Mouse (Mus musculus) layer of hippocampus, adult 9-10 months (tissue): ENCODE results near the gene Rbm20.
A peak's percentile ranks its signal among the peaks of the same experiment; 100 is the strongest.

Source experiments
- DNase-seq: peaks from one replicate; pipeline ENCODE4 v3.0.0; 2022; ENCODE audit warnings: low spot score

Gene Rbm20

DNA sequence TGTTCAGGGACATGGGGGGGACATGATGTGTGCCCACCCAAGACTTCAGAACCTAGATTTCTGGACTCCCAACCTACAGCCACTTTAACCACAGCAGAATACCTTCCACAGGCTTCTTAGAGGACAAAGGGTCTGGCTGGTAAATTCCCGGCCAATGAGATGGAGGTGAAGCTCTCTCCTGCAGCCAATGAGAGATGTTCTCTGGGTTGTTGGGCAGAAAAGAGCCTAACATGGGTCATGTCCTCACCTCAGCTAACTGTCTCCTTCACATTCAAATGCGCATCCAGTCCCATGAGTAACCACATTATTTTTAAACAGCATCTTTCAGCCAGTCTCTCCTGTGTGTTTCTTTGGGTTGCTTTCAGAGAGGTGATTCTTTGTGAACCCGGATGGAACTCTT lies 5.7 kb upstream of the Rbm20 start:
- DNase-seq, result no peak

DNA sequence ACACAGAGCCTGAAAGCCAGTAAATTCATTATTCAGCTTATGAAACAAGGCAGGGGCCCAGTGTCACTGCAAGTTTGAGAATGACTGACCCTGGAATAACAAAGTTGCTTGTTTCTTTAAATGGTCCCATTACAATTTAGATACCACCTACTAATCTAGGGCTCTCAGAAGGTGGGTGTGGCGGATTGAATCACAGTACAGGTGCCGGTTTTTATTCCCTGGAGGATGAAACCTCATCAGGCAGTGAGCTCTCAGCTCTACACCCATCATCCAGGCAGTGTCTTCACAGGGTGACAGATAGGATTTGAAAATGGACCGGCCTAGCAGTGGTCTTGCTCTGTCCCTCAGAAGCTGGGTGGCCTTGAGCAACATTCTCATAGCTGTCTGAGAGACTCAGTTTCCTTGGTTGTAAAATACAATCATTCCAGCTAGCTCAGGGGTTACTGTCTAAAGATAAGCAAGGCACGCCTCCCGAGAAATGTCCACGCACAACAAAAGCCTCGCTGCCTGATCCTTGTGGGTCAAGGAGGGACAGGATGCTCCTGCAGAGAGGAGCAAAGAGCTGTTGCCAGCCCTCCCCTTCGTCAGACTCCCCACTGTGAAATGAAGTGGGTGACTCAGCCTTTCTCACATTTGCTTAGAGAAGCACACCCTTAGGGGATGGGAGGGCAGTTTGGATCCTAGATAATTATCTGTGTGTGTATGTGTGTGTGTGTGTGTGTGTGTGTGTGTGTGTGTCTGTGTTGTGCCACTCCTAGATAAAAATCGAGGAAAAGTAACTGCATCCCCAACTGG lies 2.8 kb upstream of the Rbm20 start:
- no peak for DNase-seq

DNA sequence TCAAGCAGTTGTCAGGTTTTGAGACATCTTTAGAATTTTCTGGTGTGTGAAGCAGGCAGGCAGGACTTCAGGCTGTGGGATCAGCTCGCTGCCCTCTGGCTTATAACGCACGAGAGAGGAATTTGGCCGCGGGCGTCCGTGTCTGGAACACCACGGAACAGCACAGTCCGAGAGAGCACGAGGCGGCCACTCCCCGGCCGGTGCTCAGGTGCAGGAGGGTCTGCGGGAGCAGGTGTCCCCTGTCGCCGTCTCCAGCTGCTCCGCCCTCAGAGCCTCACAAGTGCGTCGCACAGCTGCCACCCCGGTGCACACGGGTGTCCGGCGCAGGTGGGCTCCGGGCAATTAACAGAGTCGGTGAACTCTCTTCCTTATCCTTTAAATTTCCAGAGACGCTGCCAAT lies 878 bp upstream of the Rbm20 start:
- DNase-seq, result no peak

DNA sequence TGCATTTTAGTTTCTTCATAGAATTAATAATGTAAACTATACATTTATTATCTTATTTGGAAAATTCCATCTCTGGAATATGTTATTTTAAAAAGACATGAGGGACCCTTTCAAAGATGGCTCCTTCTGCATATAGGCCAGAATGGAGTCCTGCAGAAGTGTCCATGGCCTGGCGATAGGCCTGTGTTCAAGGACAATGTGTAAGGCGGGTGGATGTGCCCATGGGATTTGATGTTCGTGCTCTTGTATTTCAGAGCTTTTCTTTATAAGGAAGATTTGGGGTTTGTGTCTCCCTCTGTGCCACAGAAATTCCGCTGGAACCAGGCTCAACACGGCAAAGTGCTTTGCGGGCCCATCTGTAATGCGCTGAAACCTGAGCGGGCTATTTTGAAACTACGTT lies 2.1 kb downstream of the Rbm20 start:
- DNase-seq, result no peak

DNA sequence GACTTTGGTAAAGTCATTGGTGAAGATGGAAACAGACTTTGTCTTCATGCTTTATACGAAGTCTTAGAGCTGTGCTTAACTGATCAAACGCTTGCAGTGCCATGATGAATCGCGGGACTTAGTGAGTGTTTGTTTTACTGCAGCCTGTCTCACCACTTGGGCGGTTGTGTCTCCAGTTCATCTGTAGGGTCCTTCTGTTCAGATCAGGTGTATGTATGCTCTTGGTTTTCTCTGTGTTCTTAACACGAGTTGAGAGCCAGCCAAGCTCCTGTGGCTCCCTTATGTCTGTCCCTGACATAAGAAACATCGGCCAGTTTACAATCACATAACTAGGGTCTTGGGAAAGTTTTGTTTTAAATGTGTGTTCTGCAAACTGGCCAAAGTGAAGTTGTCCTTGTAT lies 2.9 kb downstream of the Rbm20 start:
- DNase-seq, result no peak

DNA sequence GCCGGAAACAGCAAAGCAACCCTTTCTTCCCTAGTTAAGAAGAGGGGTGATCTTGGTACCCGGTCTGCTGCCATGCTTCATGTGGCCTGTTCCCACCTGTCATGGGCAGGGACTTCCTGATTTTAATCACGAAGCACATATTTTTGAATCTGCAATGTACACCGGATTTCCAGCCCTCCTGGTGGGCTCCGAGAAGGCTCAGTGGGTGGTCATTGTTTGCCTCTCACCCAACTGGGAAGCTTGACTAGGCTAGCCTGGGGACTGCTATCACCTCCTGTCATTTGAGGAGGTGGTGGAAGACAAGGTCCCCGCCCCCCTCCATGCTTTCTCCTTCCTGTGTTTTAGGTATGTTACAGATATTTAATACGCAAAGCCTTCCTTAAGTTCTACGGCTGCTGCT lies 5.3 kb downstream of the Rbm20 start:
- DNase-seq, result no peak

DNA sequence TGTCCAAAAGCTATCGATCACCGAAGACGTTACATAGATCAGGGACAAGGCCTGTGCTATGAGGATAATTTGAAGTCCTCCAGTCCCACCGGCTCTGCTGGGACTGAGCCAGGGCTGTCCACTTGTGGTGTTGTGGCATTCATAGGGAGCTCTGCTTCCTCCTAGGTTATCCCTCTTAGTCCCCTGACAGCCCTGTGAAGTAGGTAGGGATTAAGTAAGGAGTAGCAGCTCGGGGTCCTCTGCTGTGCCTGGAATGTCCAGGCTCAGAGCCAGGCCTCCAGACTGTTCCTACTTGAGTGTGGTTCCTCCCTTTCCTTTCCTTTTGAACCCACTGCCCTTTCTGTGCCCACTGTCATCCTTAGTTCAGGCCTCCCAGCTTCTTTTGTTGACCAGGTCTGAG lies 10.5 kb downstream of the Rbm20 start:
- no peak for DNase-seq

DNA sequence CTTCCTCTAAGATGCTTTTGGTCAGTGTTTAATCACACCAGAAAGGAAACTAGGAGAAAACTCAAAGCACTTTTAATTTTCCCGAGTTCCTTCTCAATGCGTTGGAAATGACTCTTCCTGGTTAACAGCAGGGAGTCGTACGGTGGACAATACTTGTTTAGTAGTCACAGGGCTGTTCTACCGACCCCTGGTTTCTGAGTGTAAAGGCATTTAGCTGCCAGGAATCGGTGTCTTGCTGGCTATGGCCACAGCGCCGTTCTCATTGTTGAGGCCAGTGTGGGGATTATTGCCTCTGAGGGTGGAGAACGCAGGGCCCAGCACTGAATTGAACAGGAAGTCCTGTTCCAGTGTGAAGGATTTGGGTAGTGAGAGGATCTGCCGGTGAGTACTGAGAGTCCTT lies 13.7 kb downstream of the Rbm20 start:
- DNase-seq, result no peak

DNA sequence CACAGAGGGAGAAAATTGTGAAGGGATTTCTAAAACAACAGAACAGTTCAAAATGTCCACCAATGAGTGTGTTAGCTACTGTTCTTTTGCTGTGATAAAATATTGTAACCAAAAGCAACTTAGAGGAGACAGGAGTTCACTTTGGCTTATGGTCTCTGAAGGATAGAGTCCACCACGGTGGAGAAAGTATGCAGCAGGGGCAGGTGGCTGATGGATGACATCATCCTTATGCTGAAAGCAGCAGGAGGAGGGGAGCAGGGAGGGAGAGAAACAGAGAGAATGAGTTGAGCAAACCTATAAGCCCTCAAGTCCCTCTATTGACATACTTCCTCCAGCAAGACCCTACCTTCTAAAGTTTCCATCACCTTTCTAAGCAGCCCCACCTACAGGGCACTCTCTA lies 16.9 kb downstream of the Rbm20 start:
- DNase-seq, result no peak

DNA sequence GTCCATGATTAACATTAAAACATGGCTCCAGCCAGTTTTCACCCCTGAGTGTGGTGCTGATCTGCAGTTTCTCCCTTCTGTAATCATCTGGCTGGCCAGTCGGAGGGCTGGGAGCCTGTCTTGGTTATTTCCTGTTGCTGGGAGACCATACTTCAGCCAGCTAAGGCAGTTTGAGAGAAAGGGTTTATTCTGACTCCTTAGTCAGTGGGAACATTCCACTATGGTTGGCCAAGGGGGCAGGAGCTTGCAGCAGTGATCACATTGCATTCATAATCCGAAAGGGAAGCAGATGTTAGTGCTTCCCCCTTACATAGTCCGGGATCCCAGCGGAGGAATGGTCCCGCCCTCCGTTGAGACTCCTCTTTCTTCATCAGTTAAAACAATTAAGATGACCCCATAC lies 19.0 kb downstream of the Rbm20 start:
- no peak for DNase-seq

DNA sequence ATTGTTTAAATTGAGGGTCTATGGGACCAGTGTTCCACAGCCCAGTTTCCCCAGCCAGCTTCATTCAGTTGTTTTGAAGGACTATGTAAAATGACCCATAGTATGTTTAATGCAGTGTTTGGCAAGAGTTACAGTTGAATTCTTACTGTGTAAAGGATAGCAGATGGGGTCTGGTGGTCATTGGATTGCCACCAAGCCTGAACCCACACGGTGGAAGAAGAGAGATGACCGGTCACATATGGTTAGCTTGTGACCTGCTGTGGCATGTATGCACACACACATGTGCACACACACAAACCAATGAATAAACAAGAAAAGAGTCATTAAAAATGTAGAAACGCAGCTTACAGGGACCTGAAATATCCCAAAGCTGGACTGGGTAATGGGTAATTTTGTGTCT lies 19.5 kb downstream of the Rbm20 start:
- no peak for DNase-seq

DNA sequence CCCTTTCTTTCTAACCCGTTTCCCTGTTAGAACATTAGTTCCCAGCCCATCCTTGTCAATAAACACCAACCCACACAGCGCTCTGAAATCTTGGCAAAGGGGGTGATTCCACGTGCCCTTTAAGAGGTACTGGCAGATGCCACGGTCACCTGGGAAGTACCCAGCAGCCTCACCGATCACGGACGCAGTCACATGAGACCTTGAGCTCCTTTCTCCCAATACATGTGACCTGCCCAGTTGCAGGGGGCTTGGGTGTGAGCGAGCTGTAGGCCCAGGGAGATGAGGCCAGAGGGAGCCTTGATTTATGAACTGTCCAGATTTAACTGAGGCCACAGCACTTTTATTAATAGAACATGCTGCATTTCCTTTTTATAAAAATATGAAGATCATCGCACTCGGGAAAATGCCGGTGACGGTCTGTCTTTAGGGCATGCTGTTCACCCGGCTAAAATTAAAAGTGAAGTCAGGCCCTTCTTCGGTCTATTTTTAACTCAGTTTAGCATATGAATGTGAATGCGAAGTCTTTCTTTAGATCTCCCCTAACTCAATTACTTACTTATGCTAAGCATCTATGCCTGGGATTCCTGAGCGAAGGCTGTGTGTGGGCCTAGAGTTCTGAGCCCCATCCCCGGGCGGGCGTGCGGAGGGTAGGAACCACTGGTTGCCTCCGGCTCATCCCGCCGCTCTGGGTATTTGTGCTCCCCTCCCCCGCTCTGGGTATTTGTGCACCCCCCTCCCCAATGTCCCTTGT lies 20.4 kb downstream of the Rbm20 start:
- no peak for DNase-seq

DNA sequence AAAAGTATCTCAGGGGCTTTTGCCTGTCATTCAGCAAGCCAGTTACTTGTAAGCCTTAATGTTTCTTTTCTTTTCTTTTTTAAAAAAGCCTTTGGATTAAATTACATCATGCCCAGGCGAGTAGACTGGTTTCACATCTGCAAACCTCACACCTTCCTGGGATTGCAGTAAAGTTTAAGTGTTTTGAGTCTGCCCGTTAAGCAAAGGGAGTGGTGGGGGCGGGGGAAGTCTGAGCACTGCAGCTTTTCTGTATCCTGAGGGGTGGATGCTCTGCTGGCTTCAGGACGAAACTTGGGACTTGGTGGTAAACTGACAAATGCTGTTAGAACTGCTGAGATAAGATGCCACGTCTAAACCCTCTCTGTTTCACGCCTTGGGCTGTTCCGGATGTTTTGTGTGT lies 22.6 kb downstream of the Rbm20 start:
- DNase-seq, result no peak

DNA sequence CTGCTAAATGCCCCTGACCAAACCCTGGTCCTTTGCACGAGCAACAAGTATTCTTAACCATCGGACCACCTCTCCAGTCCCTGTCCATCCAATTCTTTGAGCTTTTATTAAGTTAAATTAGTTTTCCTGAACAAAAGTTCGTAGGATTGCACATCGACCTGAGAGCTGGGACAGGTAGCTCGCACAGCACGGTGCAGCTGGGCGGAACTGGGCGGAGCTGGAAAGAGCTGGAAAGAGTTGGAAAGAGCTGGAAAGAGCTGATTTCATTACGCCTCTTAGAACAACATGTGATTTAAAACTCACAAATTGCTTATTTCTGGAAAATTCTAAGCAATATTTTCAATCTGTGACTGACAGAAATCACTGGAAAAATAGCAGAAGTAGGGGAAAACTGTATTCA lies 24.3 kb downstream of the Rbm20 start:
- no peak for DNase-seq

DNA sequence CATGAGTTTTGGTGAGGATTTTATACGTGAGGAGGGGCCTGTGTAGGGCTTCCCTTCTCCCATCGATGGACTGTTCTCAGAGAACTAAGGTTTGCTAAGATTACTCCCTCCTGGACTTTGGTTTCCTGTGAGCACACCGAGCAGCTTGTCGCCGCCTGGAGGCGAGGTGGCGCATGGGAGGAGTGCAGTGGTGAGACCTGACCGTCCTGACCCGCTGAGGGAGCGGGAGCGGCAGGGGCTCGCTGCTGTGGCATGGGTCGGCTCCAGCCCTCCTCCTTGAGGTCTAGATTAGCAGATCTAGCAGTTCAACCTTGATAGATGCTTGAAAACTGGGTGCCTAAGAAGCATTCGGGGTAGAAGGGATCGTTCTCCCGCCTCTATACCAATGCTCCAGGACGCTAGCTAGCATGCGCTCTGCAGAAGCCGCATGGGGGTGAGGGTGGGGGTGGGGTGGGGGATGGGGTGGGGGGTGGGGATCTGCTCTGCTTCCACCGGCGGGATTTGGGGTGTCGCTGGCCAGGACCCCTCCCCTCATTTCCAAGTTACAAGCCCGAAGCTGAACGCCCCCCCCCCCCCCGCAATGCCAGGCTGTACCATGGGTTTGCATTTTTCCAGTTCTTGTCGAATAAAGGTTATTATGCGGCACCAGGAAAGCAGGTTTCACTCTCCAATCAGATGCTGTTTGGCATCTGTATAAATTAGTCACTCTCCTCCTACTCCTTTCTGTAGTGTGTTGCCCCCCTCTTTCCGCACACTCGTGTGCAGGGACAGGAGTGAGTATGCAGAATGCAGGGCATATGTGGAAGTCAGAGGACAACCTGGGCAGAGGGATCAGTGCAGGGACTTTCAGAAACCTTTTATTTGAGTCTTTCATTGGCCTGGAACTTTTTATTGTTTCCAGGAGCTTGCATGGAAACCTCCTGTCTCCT lies 28.1 kb downstream of the Rbm20 start:
- DNase-seq, result peak; percentile 36

DNA sequence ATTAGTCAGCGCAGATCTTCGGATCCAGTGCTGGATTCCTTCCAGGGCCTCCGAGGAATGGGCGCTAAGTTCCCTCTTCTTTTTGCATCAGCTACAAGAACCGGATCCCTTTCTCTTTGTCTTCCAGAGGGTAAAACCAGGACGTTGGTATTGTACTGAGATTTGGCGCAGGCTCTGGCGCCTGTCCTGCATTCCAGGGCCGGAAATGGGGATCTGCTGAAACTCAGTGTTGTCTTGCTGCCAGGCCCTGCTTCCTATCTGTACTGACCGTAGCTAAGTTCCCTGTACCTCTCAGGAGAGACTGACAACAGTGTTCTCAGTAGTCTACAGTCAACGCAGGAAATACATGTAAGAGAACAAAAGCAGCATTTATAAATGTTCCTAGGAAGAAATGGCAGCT lies 31.3 kb downstream of the Rbm20 start:
- no peak for DNase-seq

DNA sequence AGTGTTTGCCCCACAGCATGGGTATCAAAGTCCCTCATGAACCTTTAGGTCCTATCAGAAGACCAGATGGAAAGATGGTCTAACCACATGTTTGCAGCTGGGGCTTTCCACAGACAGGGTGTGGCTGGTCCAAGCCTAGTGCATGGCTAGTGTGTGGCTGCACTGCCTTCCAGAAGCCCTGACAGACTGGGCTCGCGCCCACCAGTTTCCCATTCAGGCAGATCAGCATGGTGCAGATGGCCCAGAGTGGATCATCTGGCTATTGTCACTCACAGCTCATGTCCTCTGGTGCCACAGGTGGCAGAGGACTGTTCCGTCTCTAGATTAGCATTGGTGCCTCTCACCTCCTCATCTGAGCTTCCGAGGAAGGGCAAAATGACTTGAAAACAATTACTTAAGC lies 33.8 kb downstream of the Rbm20 start:
- peak; percentile 3 for DNase-seq

DNA sequence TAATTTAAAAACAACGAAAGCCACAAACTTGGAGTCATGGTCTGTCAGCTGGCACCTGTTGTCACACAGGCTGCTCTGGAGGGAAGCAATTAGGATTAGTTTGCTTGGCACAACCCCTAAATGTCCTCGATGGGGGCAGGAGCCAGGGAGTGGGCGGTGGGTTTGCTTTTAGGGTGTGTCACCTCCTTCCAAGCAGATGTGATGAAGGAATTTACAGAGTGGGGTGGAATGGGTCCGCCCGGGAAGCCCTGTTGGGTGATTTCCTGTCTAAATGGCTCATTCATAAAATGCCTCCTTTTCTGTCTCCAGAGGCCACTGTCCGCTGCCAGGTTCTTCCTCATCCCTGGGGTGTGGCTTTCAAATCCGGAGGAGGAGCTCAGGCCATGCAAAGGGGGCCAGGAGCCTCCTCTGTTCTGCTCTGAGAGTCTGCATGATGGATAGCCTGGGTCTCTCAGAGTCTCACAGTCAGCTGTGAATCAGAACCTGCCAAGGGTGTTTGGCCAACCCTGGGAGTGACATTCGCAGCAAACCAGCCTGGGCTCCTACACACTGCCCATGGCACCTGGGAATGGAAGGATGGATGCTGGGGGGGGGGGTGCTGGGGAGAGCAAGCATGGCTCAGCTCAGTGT lies 34.3 kb downstream of the Rbm20 start:
- no peak for DNase-seq

DNA sequence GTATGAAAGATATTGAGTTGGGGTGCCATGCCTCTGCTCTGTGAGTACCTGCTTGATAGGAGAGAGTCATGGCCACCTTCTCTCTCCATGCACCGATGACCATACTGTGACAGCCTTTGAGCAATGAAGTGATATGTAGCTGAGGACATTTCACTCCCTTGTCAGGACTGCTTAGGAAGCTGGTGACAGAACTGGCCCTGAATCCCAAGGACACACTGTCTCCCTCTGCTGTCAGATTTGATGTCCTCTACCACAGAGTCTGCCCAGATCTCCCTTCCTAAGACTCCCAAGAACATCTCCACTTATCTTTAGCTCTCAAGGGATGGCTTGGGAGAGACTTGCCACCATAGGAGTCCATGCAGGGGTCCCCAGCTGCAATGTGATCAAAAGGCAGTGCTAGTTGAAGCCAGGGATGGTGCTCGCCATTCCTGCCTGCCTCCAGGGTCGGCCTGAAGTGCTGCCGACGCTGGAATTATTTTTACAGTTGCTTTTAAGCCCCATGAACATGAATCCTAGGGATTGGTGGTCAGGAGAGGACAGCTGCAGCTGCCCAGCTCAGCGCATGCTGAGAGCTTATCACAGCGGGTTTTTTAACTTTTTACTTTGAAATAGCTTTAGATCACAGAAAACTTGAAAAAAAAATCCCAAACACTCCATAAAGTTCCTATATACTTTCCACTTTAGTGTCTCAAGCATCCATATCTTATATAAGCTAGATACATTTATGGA lies 35.4 kb downstream of the Rbm20 start:
- no peak for DNase-seq

DNA sequence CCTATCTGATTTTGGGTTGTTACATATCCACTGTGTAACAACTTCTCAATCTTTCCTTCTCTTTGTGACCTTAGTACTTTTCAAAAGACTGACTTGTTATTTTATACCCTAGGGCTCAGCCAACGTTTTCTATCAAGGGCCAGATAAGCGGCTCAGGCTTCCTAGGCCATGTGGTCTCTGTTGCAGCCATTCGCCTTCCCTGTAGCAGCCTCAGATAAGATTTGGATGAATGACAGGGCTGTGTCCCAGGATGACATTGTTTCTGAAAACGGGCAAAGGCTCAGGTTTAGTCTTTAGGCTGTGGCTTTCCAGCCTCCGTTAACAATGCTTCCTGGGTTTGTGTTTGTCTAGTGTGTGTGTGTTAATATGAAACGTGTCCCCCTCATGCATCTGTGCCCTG lies 36.3 kb downstream of the Rbm20 start:
- DNase-seq, result no peak

DNA sequence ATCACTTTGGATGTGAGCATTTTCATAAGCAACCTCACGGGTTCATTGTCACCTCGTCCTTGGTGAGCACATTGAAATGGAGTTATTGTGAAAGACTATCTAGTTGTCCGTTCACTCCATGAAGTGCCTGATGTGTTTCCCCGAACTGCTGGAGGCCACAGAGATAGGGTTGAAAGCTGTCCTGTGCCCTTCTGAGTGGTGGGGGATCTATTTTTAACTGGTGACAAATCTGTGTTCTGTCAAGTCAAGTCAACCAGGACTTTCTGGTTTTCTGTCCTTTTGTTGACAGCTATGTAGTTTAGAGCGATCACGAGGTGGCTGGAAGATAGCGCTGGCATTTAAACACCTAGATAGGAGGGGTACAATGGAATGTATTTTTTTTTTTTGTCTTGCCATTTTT lies 39.4 kb downstream of the Rbm20 start:
- no peak for DNase-seq

DNA sequence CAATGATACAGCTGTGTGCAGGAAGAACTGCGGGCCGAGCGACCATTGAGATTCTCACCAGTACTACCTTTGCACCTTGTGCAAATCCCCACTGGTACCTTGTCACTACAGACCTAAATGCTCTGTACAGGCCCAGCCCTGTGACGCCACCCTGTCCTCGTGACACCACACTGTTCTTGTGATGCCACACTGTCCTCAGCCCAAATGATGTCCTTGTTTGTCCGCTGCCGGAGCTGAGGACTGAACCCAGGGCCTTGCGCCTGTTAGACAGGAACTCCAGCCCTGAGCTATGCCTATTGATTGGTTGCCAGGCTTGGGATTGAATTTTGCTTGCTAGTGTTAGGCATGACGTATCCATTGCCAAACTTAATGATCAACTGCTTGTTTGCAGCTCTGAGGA lies 40.3 kb downstream of the Rbm20 start:
- DNase-seq, result no peak
